Mouse (Mus musculus) E14TG2a.4 (cell line): ENCODE results near the gene Mprip.

ENCODE experiments used
- CTCF ChIP-seq: conservative IDR thresholded peaks from 2 replicates; pipeline ENCODE4 v1.5.1; 2014; ENCODE audit warnings: low read length
- NANOG ChIP-seq: IDR thresholded peaks from 2 replicates; pipeline ENCODE4 v1.6.1; 2014; ENCODE audit warnings: borderline replicate concordance, low read length, mixed read lengths

GRCm38 (mm10) chr11:59743307-59743706 is 82.2 kb downstream of the Mprip start:
- TF ChIP-seq CTCF (no peak), NANOG (no peak)
